Mouse (Mus musculus) CH12.LX (cell line): ENCODE measurements at regions not wholly inside any gene's neighbourhood (a gene's known extent, or its start where the extent isn't known, plus 50 kb on each side); places are given as distances from the start of the nearest gene placed in this dataset.

ENCODE experiments used
- DNase-seq: peaks from one replicate; pipeline ENCODE4 v3.0.0-alpha.2; 2013; ENCODE audit errors: extremely low read depth
- H3K27ac ChIP-seq: 2 replicates; pipeline ENCODE4 v1.5.1; 2012; ENCODE audit warnings: low read depth, mild to moderate bottlenecking, control low read depth, moderate library complexity; ENCODE audit not compliant: insufficient read depth
- H3K27me3 ChIP-seq: replicated peaks from 2 replicates; pipeline ENCODE3; 2012; ENCODE audit warnings: inconsistent platforms
- H3K36me3 ChIP-seq, 2 experiments: replicated peaks in 1 of 2; 2 replicates each; pipeline versions ENCODE3 to v1.6.1; 2012; ENCODE audit warnings: inconsistent platforms in 1 of 2, low read length in 1 of 2, mild to moderate bottlenecking in 1 of 2, mixed read lengths in 1 of 2, moderate library complexity in 1 of 2; ENCODE audit not compliant: control insufficient read depth in 1 of 2, insufficient read depth in 1 of 2
- H3K4me1 ChIP-seq, 2 experiments: 2 replicates each; pipeline ENCODE4 v1.6.1; 2012; ENCODE audit warnings: inconsistent platforms in 1 of 2, moderate library complexity in 1 of 2; ENCODE audit not compliant: insufficient read depth in 2 of 2, control insufficient read depth in 1 of 2
- H3K4me2 ChIP-seq: 2 replicates; pipeline ENCODE4 v1.6.1; 2012; ENCODE audit warnings: low read depth, mild to moderate bottlenecking, control low read depth; ENCODE audit not compliant: poor library complexity, insufficient read depth, severe bottlenecking
- H3K4me3 ChIP-seq, 3 experiments: fragments of 150-350 bp in 1 of 3; sonication (generic) in 1 of 3; replicated peaks in 1 of 3; 2 replicates each; pipeline versions ENCODE3 to v1.5.1; 2011 to 2012; ENCODE audit warnings: low read depth in 2 of 3, low read length in 2 of 3, mild to moderate bottlenecking in 2 of 3, moderate library complexity in 2 of 3, control low read depth in 1 of 3, improper control_type of control experiment in 1 of 3, inconsistent platforms in 1 of 3, mixed read lengths in 1 of 3; ENCODE audit not compliant: poor library complexity in 1 of 3
- H3K79me2 ChIP-seq: replicated peaks from 2 replicates; pipeline ENCODE4 v1.6.1; 2012; ENCODE audit warnings: mild to moderate bottlenecking, moderate library complexity; ENCODE audit not compliant: control insufficient read depth, poor library complexity, insufficient read depth, severe bottlenecking; ENCODE audit errors: extremely low read depth
- H3K9ac ChIP-seq: 2 replicates; pipeline ENCODE4 v1.6.1; 2012; ENCODE audit warnings: low read depth, mild to moderate bottlenecking, control low read depth, moderate library complexity; ENCODE audit not compliant: insufficient read depth
- H3K9me3 ChIP-seq: replicated peaks from 2 replicates; pipeline ENCODE3; 2012; ENCODE audit warnings: low read length, inconsistent platforms, mixed read lengths
- BHLHE40 ChIP-seq: IDR thresholded peaks from 2 replicates; pipeline ENCODE4 v1.6.1; 2011; ENCODE audit warnings: mild to moderate bottlenecking, low read depth, low read length, improper control_type of control experiment
- CHD1 ChIP-seq: IDR thresholded peaks from 2 replicates; pipeline ENCODE4 v1.6.1; 2012; ENCODE audit warnings: low read depth, low read length, improper control_type of control experiment, inconsistent platforms
- ELF1 ChIP-seq: IDR thresholded peaks from 2 replicates; pipeline ENCODE4 v1.6.1; 2014; ENCODE audit warnings: low read depth, mild to moderate bottlenecking, inconsistent platforms, low read length, improper control_type of control experiment
- EP300 ChIP-seq: IDR thresholded peaks from 2 replicates; pipeline ENCODE4 v1.6.1; 2011; ENCODE audit warnings: low read length, improper control_type of control experiment
- ETS1 ChIP-seq: conservative IDR thresholded peaks from 2 replicates; pipeline ENCODE4 v1.6.1; 2012; ENCODE audit warnings: low read depth, mild to moderate bottlenecking, inconsistent platforms, low read length, improper control_type of control experiment, moderate library complexity
- GABPA ChIP-seq: IDR thresholded peaks from 2 replicates; pipeline ENCODE4 v1.6.1; 2012; ENCODE audit warnings: low read depth, low read length, improper control_type of control experiment, inconsistent platforms; ENCODE audit not compliant: insufficient replicate concordance
- HCFC1 ChIP-seq: IDR thresholded peaks from 2 replicates; pipeline ENCODE4 v1.6.1; 2012; ENCODE audit warnings: low read depth, mild to moderate bottlenecking, inconsistent platforms, low read length, improper control_type of control experiment
- IRF4 ChIP-seq: IDR thresholded peaks from 2 replicates; pipeline ENCODE4 v1.6.1; 2014; ENCODE audit warnings: low read depth, mild to moderate bottlenecking, inconsistent platforms, low read length, improper control_type of control experiment
- JUN ChIP-seq: IDR thresholded peaks from 2 replicates; pipeline ENCODE4 v1.6.1; 2011; ENCODE audit warnings: low read depth, mild to moderate bottlenecking, low read length, improper control_type of control experiment, moderate library complexity; ENCODE audit not compliant: insufficient read depth
- KAT2A ChIP-seq: IDR thresholded peaks from 2 replicates; pipeline ENCODE4 v1.6.1; 2012; ENCODE audit warnings: low read length, improper control_type of control experiment, inconsistent platforms; ENCODE audit not compliant: insufficient replicate concordance
- MAFK ChIP-seq: IDR thresholded peaks from 2 replicates; pipeline ENCODE4 v1.6.1; 2011; ENCODE audit warnings: low read length, improper control_type of control experiment; ENCODE audit not compliant: insufficient replicate concordance
- MAX ChIP-seq: IDR thresholded peaks from 2 replicates; pipeline ENCODE4 v1.6.1; 2011; ENCODE audit warnings: low read length, improper control_type of control experiment
- MEF2A ChIP-seq: IDR thresholded peaks from 2 replicates; pipeline ENCODE4 v1.6.1; 2014; ENCODE audit warnings: low read depth, mild to moderate bottlenecking, inconsistent platforms, low read length, improper control_type of control experiment, borderline replicate concordance
- MXI1 ChIP-seq: IDR thresholded peaks from 2 replicates; pipeline ENCODE4 v1.6.1; 2011; ENCODE audit warnings: mild to moderate bottlenecking, low read depth, low read length, improper control_type of control experiment
- MYC ChIP-seq: IDR thresholded peaks from 2 replicates; pipeline ENCODE4 v1.6.1; 2011; ENCODE audit warnings: low read depth, mild to moderate bottlenecking, improper control_type of control experiment, low read length
- NELFE ChIP-seq: IDR thresholded peaks from 2 replicates; pipeline ENCODE4 v1.6.1; 2011; ENCODE audit warnings: low read depth, low read length, improper control_type of control experiment
- PAX5 ChIP-seq: IDR thresholded peaks from 2 replicates; pipeline ENCODE4 v1.6.1; 2012; ENCODE audit warnings: low read length, inconsistent platforms, mixed read lengths
- POLR2AphosphoS2 ChIP-seq: IDR thresholded peaks from 2 replicates; pipeline ENCODE4 v1.6.1; 2011; ENCODE audit warnings: low read depth, low read length, improper control_type of control experiment
- RAD21 ChIP-seq: IDR thresholded peaks from 2 replicates; pipeline ENCODE4 v1.6.1; 2011; ENCODE audit warnings: low read depth, mild to moderate bottlenecking, low read length, improper control_type of control experiment, moderate library complexity
- RCOR1 ChIP-seq: conservative IDR thresholded peaks from 2 replicates; pipeline ENCODE4 v1.6.1; 2012; ENCODE audit warnings: low read depth, mild to moderate bottlenecking, inconsistent platforms, low read length, improper control_type of control experiment
- SIN3A ChIP-seq: IDR thresholded peaks from 2 replicates; pipeline ENCODE4 v1.6.1; 2012; ENCODE audit warnings: low read length, improper control_type of control experiment, inconsistent platforms
- TBP ChIP-seq: conservative IDR thresholded peaks from 2 replicates; pipeline ENCODE4 v1.6.1; 2011; ENCODE audit warnings: low read depth, low read length, improper control_type of control experiment
- UBTF ChIP-seq: IDR thresholded peaks from 2 replicates; pipeline ENCODE4 v1.6.1; 2012; ENCODE audit warnings: low read depth, mild to moderate bottlenecking, inconsistent platforms, low read length, improper control_type of control experiment, moderate library complexity
- USF1 ChIP-seq: IDR thresholded peaks from 2 replicates; pipeline ENCODE4 v1.6.1; 2014; ENCODE audit warnings: low read depth, mild to moderate bottlenecking, inconsistent platforms, low read length, improper control_type of control experiment
- USF2 ChIP-seq: conservative IDR thresholded peaks from 2 replicates; pipeline ENCODE4 v1.6.1; 2011; ENCODE audit warnings: low read depth, low read length, improper control_type of control experiment
- ZKSCAN1 ChIP-seq: IDR thresholded peaks from 2 replicates; pipeline ENCODE4 v1.6.1; 2012; ENCODE audit warnings: low read depth, inconsistent platforms, low read length, improper control_type of control experiment, borderline replicate concordance
- ZMIZ1 ChIP-seq: IDR thresholded peaks from 2 replicates; pipeline ENCODE4 v1.6.1; 2012; ENCODE audit warnings: low read depth, mild to moderate bottlenecking, inconsistent platforms, low read length, improper control_type of control experiment
- ZNF384 ChIP-seq: IDR thresholded peaks from 2 replicates; pipeline ENCODE4 v1.6.1; 2012; ENCODE audit warnings: low read depth, low read length, improper control_type of control experiment, inconsistent platforms
- dilution Hi-C: fragments of 300-500 bp; cut with MboI; formaldehyde crosslinking; loops from 2 replicates; pipeline ENCODE4 v1.14.3; 2020; ENCODE audit warnings: low sequenced_read_pairs; ENCODE audit not compliant: extremely low pct_unique_long_range_greater_than_20kb, extremely low pct_ligation_motif_present
- in situ Hi-C: fragments of 300-500 bp; cut with MboI; formaldehyde crosslinking; loops from 3 replicates; pipeline ENCODE4 v1.14.3; 2019; ENCODE audit warnings: low sequenced_read_pairs, low pct_ligation_motif_present, low pct_unique_long_range_greater_than_20kb, mixed read lengths

DNA sequence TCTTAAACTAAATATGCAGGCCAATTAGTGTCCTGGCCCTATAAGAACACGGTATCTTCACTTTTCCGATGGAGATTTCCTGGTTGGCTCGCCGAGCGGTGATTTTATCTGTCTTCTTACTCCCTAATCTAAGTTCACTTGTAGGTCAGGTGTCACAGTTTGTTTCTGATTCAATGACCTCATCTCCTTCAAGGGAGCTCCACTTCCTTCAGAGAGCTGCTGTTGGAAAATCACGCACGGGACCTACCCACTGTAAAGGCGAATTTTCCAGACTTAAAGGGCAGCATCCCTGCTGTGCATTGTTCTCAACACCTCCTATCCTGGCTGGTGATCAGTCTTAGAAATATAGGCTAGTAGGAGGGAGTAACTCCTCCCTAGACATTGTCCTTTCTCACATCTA is 480.0 kb downstream of the Klf5 start:
- H3K4me3 ChIP-seq, result no peak overlapping the region
- TF ChIP-seq ZMIZ1 (no peak), JUN (no peak), MXI1 (no peak), RCOR1 (no peak), BHLHE40 (no peak), USF2 (no peak), UBTF (no peak), MAFK (no peak), IRF4 (no peak), CHD1 (no peak), ZKSCAN1 (no peak), EP300 (no peak), USF1 (no peak), PAX5 (no peak), SIN3A (no peak), MAX (no peak), NELFE (no peak), POLR2AphosphoS2 (no peak)
- H3K79me2 ChIP-seq, result no peaks in the 10 kb centered on the region
- no peaks in the 10 kb centered on the region for H3K4me1 ChIP-seq
- H3K4me2 ChIP-seq, result no peak overlapping the region
- no peaks in the 10 kb centered on the region for H3K36me3 ChIP-seq
- dilution Hi-C loops (no loop called here), in situ Hi-C loops (no loop called here)
- no peak overlapping the region for H3K27ac ChIP-seq
- no peak overlapping the region for H3K9ac ChIP-seq
- no peak for DNase-seq
- no peaks in the 10 kb centered on the region for H3K9me3 ChIP-seq
- H3K27me3 ChIP-seq, result no peaks in the 10 kb centered on the region

DNA sequence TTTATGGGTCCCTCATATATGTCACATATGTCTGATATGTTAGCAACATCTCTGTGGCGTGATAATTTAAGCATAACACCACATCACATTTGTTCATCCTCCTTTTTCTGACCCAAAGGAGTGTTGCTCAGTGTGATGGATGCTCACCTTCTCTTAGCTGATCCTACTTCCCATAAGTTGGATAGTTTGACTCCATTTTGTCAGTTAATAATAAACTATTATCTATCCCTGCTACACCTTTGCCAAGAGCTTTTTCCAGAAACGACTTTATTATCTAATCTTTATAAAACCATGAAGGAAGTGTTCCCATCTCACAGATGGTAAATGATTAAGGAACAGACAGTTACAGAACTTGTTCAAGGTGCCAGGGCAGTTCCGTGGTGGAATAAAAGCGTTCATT is 480.5 kb downstream of the Klf5 start:
- DNase-seq, result no peak
- Histone ChIP-seq H3K36me3 (no peaks in the 10 kb centered on the region), H3K27ac (no peak overlapping the region), H3K9me3 (no peaks in the 10 kb centered on the region), H3K4me1 (no peaks in the 10 kb centered on the region), H3K9ac (no peak overlapping the region), H3K79me2 (no peaks in the 10 kb centered on the region), H3K4me3 (no peak overlapping the region), H3K27me3 (no peaks in the 10 kb centered on the region), H3K4me2 (no peak overlapping the region)
- dilution Hi-C loops (no loop called here), in situ Hi-C loops (no loop called here)
- TF ChIP-seq ZKSCAN1 (no peak), HCFC1 (no peak), ZNF384 (no peak), POLR2AphosphoS2 (no peak), MAX (no peak), ETS1 (no peak), MAFK (no peak), NELFE (no peak), USF2 (no peak), RCOR1 (no peak), KAT2A (no peak), TBP (no peak), MYC (no peak), MEF2A (no peak), SIN3A (no peak), ELF1 (no peak), RAD21 (no peak), GABPA (no peak)
